Mouse (Mus musculus): ENCODE results near the gene Mki67. TPM values are rescaled to one million over a fixed set of nuclear protein-coding genes. Genes with fewer than 3 reads are reported as not detected.
"Not testable (repeated sequence)": the region's sequence is repeated elsewhere in the genome, so short reads cannot be mapped to it uniquely, and the experiment has no call there.

The Mki67 gene
- polyA plus RNA-seq, 1 experiment from 2014 or later = 7.2 TPM

DNA sequence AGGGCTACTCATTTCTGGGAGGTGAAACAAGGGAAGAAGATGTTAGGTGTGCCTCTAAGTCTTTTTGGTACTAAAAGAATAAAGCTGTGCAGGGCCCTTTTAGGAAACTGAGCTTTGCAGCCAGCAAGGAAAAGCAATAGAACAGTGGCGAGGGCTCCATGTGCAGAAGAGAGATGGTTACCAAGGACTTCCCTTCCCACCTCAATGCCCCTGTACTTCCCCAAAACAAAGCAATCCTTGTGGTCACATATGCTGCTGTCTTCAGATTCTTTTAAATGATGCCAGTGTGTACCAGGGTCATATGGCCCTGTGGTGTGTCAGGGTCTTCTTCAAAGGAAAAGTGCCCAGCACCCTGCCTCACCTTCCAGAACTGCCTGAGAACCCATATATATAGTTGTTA is 11.1 kb downstream of the Mki67 start:
- no peak for ATAC-seq (ENCODE audit: low FRiP score)
- WGBS = 83% methylated on average over 1 of the region's 1 CpGs
- H3K4me1 ChIP-seq (replicated peaks; ENCODE audit: control insufficient read depth, insufficient read depth, low read length) = no peaks in the 10 kb centered on the region

DNA sequence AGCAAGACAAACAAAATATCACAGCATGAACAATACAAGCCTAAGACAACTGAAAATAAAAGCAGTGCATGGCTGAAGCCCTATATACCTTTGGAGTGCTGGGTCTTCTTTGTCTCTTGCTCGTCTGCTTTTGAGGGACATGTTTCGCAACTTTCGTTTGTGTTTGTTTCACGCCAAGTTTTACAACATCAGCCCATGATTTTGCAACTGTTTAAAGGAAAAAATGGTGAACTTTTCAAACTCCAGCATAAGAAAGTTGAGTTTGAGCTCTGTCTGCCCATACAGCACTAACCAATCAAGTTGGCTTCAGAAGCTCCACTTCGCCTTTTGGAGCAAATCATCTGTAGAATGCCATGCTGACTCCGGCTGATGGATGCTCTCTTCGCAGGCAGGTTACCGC is 11.9 kb downstream of the Mki67 start:
- H3K27me3 ChIP-seq (ENCODE audit: control insufficient read depth, insufficient read depth, low read length) = no peaks in the 10 kb centered on the region
- 85% methylated on average over 8 of the region's 8 CpGs for WGBS
- H3K36me3 ChIP-seq (replicated peaks; ENCODE audit: control insufficient read depth, insufficient read depth) = no peaks in the 10 kb centered on the region
- H3K9ac ChIP-seq = no peak overlapping the region
- no peak overlapping the region for H3K27ac ChIP-seq
- ATAC-seq (ENCODE audit: low FRiP score) = no peak
- H3K4me1 ChIP-seq (replicated peaks; ENCODE audit: control insufficient read depth, insufficient read depth, low read length) = no peaks in the 10 kb centered on the region
- no peak for DNase-seq (ENCODE audit: low spot score)
- H3K4me3 ChIP-seq (replicated peaks; ENCODE audit: low read length) = no peak overlapping the region
- H3K4me2 ChIP-seq (replicated peaks) = no peak overlapping the region
- H3K9me3 ChIP-seq (ENCODE audit: control insufficient read depth, low read length) = no peaks in the 10 kb centered on the region

More for the DNA sequence above, 11.1 kb downstream of the Mki67 start:
- H3K36me3 ChIP-seq (replicated peaks; ENCODE audit: control insufficient read depth, insufficient read depth) = no peaks in the 10 kb centered on the region
- H3K27ac ChIP-seq = no peak overlapping the region
- no peaks in the 10 kb centered on the region for H3K27me3 ChIP-seq (ENCODE audit: control insufficient read depth, insufficient read depth, low read length)
- H3K4me2 ChIP-seq (replicated peaks) = no peak overlapping the region
- no peak overlapping the region for H3K4me3 ChIP-seq (replicated peaks; ENCODE audit: low read length)
- H3K9ac ChIP-seq = no peak overlapping the region
- DNase-seq (ENCODE audit: low spot score) = no peak
- H3K9me3 ChIP-seq (ENCODE audit: control insufficient read depth, low read length) = no peaks in the 10 kb centered on the region

DNA sequence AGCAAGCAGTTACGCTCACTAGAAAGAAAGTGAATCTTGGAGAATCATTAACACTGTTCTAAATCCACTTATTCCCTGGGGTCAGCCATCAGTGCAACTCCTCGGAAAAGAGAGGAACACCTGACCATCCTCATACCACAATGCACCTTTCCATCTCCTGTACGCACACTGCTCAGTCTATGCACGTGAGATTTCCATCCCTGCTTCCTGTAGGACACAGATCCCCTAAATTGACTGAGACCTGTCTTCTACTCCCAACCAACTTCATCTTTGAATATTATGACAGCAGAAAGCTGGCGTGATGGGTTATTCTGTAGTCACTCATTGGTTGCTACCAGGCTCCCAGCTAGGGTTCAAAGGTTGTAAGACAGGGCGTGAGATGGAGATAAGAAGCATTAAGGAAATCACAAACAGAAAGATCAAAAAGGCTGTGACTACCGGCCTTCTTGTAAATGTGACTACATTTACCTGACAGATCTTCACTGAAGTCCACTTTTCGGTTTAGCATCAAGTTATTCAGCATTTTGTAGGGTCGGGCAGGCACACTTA is 12.5 kb downstream of the Mki67 start:
- WGBS = 91% methylated on average over 9 of the region's 9 CpGs
- Histone ChIP-seq H3K9ac (no peak overlapping the region), H3K36me3 (replicated peaks; ENCODE audit: control insufficient read depth, insufficient read depth) (no peaks in the 10 kb centered on the region), H3K27ac (no peak overlapping the region), H3K4me3 (replicated peaks; ENCODE audit: low read length) (no peak overlapping the region), H3K4me2 (replicated peaks) (no peak overlapping the region), H3K4me1 (replicated peaks; ENCODE audit: control insufficient read depth, insufficient read depth, low read length) (no peaks in the 10 kb centered on the region), H3K27me3 (ENCODE audit: control insufficient read depth, insufficient read depth, low read length) (no peaks in the 10 kb centered on the region), H3K9me3 (ENCODE audit: control insufficient read depth, low read length) (no peaks in the 10 kb centered on the region)
- no peak for DNase-seq (ENCODE audit: low spot score)
- ATAC-seq (ENCODE audit: low FRiP score) = no peak

DNA sequence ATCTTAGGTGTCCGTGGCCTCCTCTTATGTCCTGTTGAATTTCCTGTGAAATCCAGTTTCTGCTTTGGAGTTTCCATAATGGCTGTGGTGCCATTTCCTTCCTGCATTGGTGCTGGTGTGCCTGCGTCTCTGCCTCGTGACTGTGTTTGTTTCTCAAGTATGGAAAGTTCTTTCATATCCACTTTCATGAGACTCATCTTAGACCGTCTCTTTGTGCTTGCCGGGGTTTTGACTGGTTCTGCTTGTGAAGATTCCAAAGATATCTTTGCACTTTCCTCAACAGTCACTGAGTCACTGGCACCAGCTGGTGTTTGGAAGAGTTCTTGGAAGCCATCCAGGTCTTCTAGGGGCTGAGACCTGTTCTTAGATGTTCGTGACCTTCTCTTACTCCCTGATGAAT is 16.8 kb downstream of the Mki67 start:
- H3K4me3 ChIP-seq (replicated peaks; ENCODE audit: low read length); H3K27ac ChIP-seq; H3K9ac ChIP-seq; H3K4me1 ChIP-seq (replicated peaks; ENCODE audit: control insufficient read depth, insufficient read depth, low read length); H3K36me3 ChIP-seq (replicated peaks; ENCODE audit: control insufficient read depth, insufficient read depth); H3K4me2 ChIP-seq (replicated peaks); ATAC-seq (ENCODE audit: low FRiP score); DNase-seq (ENCODE audit: low spot score); H3K9me3 ChIP-seq (ENCODE audit: control insufficient read depth, low read length); H3K27me3 ChIP-seq (ENCODE audit: control insufficient read depth, insufficient read depth, low read length): not testable (repeated sequence)
- 82% methylated on average over 6 of the region's 6 CpGs for WGBS

DNA sequence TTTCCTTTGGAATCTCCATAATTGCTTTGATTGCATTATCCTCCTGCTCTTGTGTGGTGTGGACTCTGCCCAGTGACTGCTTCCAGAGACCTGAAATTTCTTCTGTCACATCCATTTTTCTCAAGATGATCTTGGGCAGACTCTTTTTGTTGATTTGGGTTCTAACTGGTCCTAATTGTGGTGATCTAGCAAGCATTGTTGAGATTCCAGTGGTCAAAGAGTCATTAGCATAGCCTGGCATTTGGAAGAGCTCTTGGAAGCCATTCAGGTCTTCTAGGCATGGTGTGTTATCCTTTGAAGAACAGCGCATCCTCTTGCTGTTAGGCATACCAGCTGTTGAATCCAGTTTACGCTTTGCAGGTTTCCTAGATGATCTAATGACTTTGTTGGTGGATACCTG is 17.8 kb downstream of the Mki67 start:
- Histone ChIP-seq H3K4me2 (replicated peaks) (no peak overlapping the region), H3K9me3 (ENCODE audit: control insufficient read depth, low read length) (no peaks in the 10 kb centered on the region), H3K27ac (no peak overlapping the region), H3K36me3 (replicated peaks; ENCODE audit: control insufficient read depth, insufficient read depth) (peaks cover 5% of the 10 kb centered on the region), H3K27me3 (ENCODE audit: control insufficient read depth, insufficient read depth, low read length) (no peaks in the 10 kb centered on the region), H3K4me1 (replicated peaks; ENCODE audit: control insufficient read depth, insufficient read depth, low read length) (no peaks in the 10 kb centered on the region), H3K9ac (no peak overlapping the region), H3K4me3 (replicated peaks; ENCODE audit: low read length) (no peak overlapping the region)
- ATAC-seq (ENCODE audit: low FRiP score) = no peak
- 99% methylated on average over 2 of the region's 2 CpGs for WGBS
- no peak for DNase-seq (ENCODE audit: low spot score)

DNA sequence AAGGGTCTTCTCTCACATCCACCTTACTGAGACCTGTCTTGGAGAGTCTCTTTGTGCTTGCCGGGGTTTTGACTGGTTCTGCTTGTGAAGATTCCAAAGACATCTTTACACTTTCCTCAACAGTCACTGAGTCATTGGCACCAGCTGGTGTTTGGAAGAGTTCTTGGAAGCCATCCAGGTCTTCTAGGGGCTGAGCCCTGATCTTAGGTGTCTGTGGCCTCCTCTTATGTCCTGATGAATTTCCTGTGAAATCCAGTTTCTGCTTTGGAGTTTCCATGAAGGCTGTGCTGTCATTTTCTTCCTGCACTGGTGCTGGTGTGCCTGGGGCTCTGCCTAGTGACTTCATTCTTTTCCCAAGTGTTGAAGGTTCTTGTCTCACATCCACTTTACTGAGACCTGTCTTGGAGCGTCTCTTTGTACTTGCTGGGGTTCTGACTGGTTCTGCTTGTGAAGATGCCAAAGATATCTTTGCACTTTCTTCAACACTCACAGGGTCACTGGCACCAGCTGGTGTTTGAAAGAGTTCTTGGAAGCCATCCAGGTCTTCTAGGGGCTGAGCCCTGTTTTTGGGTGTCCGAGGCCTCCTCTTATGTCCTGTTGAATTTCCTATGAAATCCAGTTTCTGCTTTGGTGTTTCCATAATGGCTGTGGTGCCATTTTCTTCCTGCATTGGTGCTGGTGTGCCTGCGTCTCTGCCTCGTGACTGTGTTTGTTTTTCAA is 19.0 kb downstream of the Mki67 start:
- H3K9ac ChIP-seq; H3K27ac ChIP-seq; H3K36me3 ChIP-seq (replicated peaks; ENCODE audit: control insufficient read depth, insufficient read depth); H3K27me3 ChIP-seq (ENCODE audit: control insufficient read depth, insufficient read depth, low read length); H3K4me1 ChIP-seq (replicated peaks; ENCODE audit: control insufficient read depth, insufficient read depth, low read length); ATAC-seq (ENCODE audit: low FRiP score); H3K4me2 ChIP-seq (replicated peaks); DNase-seq (ENCODE audit: low spot score); H3K4me3 ChIP-seq (replicated peaks; ENCODE audit: low read length); H3K9me3 ChIP-seq (ENCODE audit: control insufficient read depth, low read length): not testable (repeated sequence)
- WGBS = 92% methylated on average over 5 of the region's 5 CpGs

DNA sequence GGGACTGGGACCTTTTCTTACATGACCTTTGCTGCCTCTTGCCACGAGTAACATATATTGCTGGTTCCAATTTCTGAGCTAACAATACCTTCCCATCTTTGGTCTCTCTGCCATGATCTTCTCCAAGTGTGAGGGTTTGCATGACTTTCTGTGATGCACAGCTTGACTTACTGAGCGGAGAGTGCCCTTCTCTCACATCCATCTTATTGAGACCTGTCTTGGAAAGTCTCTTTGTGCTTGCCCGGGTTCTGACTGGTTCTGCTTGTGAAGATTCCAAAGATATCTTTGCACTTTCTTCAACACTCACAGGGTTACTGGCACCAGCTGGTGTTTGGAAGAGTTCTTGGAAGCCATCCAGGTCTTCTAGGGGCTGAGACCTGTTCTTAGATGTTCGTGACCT is 20.0 kb downstream of the Mki67 start:
- no peaks in the 10 kb centered on the region for H3K9me3 ChIP-seq (ENCODE audit: control insufficient read depth, low read length)
- 92% methylated on average over 4 of the region's 4 CpGs for WGBS
- DNase-seq (ENCODE audit: low spot score) (no peak), ATAC-seq (ENCODE audit: low FRiP score) (no peak)
- H3K27me3 ChIP-seq (ENCODE audit: control insufficient read depth, insufficient read depth, low read length) = no peaks in the 10 kb centered on the region
- H3K36me3 ChIP-seq (replicated peaks; ENCODE audit: control insufficient read depth, insufficient read depth) = peaks cover 5% of the 10 kb centered on the region
- H3K4me3 ChIP-seq (replicated peaks; ENCODE audit: low read length) = no peak overlapping the region
- no peak overlapping the region for H3K27ac ChIP-seq
- no peak overlapping the region for H3K4me2 ChIP-seq (replicated peaks)
- H3K9ac ChIP-seq = no peak overlapping the region
- no peaks in the 10 kb centered on the region for H3K4me1 ChIP-seq (replicated peaks; ENCODE audit: control insufficient read depth, insufficient read depth, low read length)

DNA sequence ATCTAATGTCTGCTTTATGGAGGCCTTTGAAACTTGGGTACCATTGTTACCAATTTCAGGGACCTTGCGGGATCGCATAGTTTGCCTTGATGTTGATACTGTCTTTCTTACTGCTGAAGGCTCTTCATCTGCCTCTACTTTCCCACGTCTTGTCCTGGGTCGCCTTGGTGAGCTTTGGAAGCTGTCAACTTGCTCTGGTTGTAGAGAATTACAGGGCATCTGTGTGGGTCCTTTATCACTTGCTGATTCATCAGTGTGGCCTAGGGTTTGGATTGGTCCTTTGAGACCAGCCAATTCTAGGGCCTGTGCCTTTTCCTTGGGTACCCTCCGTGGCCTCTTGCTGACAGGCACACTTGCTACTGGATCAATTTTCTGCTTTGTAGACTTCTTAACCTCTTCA is 21.4 kb downstream of the Mki67 start:
- Histone ChIP-seq H3K9me3 (ENCODE audit: control insufficient read depth, low read length) (no peaks in the 10 kb centered on the region), H3K4me3 (replicated peaks; ENCODE audit: low read length) (no peak overlapping the region), H3K4me2 (replicated peaks) (no peak overlapping the region), H3K4me1 (replicated peaks; ENCODE audit: control insufficient read depth, insufficient read depth, low read length) (no peaks in the 10 kb centered on the region), H3K9ac (no peak overlapping the region), H3K27me3 (ENCODE audit: control insufficient read depth, insufficient read depth, low read length) (no peaks in the 10 kb centered on the region), H3K36me3 (replicated peaks; ENCODE audit: control insufficient read depth, insufficient read depth) (peaks cover 5% of the 10 kb centered on the region), H3K27ac (no peak overlapping the region)
- DNase-seq (ENCODE audit: low spot score) (no peak), ATAC-seq (ENCODE audit: low FRiP score) (no peak)
- 95% methylated on average over 5 of the region's 5 CpGs for WGBS

DNA sequence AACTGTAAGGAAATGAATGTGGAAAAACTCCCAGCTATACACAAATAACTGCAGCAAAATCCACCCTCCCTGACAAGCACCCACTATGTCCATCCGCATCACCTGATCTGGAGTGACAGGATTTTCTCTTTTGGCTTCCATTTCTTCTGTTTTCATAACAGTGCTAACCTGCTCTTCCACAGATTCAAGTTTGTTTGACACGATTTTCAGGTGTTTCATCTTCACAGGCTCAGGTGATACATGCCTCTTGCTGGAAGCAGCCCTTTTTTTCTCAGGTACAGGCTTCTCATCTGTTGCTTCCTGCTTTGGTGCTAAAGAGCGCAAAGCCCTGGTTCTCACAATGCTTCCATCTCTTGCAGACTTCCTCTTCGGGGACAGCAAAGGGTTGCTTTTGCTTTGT is 22.0 kb downstream of the Mki67 start:
- Histone ChIP-seq H3K9me3 (ENCODE audit: control insufficient read depth, low read length) (no peaks in the 10 kb centered on the region), H3K4me1 (replicated peaks; ENCODE audit: control insufficient read depth, insufficient read depth, low read length) (no peaks in the 10 kb centered on the region), H3K36me3 (replicated peaks; ENCODE audit: control insufficient read depth, insufficient read depth) (peaks cover 5% of the 10 kb centered on the region), H3K27me3 (ENCODE audit: control insufficient read depth, insufficient read depth, low read length) (no peaks in the 10 kb centered on the region), H3K27ac (no peak overlapping the region), H3K4me3 (replicated peaks; ENCODE audit: low read length) (no peak overlapping the region), H3K4me2 (replicated peaks) (no peak overlapping the region), H3K9ac (no peak overlapping the region)
- no peak for ATAC-seq (ENCODE audit: low FRiP score)
- whole genome bisulfite sequencing = 93% methylated on average over 4 of the region's 4 CpGs
- no peak for DNase-seq (ENCODE audit: low spot score)

DNA sequence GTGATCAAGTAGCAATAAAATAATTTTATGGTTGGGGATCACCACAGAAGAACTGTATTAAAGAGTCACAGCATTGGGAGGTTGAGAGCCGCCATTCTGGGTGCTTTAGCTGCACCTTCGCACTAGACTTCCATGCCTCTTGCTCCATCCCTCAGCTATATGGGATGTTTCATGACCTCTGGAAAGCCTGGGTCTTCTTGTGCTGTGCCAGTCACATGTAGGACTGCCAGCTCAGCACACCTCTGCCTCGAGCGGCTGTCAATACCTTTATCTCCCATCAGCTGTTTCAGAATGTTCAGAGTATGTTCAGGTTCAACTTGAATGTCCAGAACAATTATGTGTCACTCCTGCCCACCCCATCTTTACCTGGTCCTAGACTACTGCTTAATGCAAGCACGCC is 24.2 kb downstream of the Mki67 start:
- no peak overlapping the region for H3K4me2 ChIP-seq (replicated peaks)
- H3K4me3 ChIP-seq (replicated peaks; ENCODE audit: low read length) = no peak overlapping the region
- no peaks in the 10 kb centered on the region for H3K4me1 ChIP-seq (replicated peaks; ENCODE audit: control insufficient read depth, insufficient read depth, low read length)
- no peak overlapping the region for H3K9ac ChIP-seq
- WGBS = 98% methylated on average over 5 of the region's 5 CpGs
- no peaks in the 10 kb centered on the region for H3K27me3 ChIP-seq (ENCODE audit: control insufficient read depth, insufficient read depth, low read length)
- ATAC-seq (ENCODE audit: low FRiP score) = no peak
- no peak overlapping the region for H3K27ac ChIP-seq
- no peak for DNase-seq (ENCODE audit: low spot score)
- no peaks in the 10 kb centered on the region for H3K9me3 ChIP-seq (ENCODE audit: control insufficient read depth, low read length)
- peaks cover 5% of the 10 kb centered on the region for H3K36me3 ChIP-seq (replicated peaks; ENCODE audit: control insufficient read depth, insufficient read depth)

Data from hindbrain, embryonic 14.5 days (tissue).